Mouse (Mus musculus): ENCODE measurements at regions not wholly inside any gene's neighbourhood (a gene's known extent, or its start where the extent isn't known, plus 50 kb on each side); places are given as distances from the start of the nearest gene placed in this dataset.

- no peak overlapping the region for H3K4me3 ChIP-seq
- no peaks in the 10 kb centered on the region for H3K9me3 ChIP-seq
- H3K27ac ChIP-seq, result no peak overlapping the region
- H3K36me3 ChIP-seq, result no peaks in the 10 kb centered on the region
- WGBS, result 87% methylated on average over 1 of the region's 1 CpGs
- no peak overlapping the region for H3K9ac ChIP-seq
- no peaks in the 10 kb centered on the region for H3K27me3 ChIP-seq (replicated peaks)
- H3K4me1 ChIP-seq, result no peaks in the 10 kb centered on the region
- ATAC-seq (ENCODE audit: low FRiP score, low read depth), result no peak
- H3K4me2 ChIP-seq (replicated peaks), result no peak overlapping the region
Observed at GRCm38 (mm10) chr10:16014806-16015205, 1296.8 kb upstream of the Gje1 start.

GRCm38 (mm10) chr10:16001246-16001645 is 1283.2 kb upstream of the Gje1 start:
- Histone ChIP-seq H3K4me2 (replicated peaks) (no peak overlapping the region), H3K27ac (no peak overlapping the region), H3K27me3 (replicated peaks) (no peaks in the 10 kb centered on the region), H3K36me3 (no peaks in the 10 kb centered on the region), H3K4me1 (no peaks in the 10 kb centered on the region), H3K4me3 (no peak overlapping the region), H3K9me3 (no peaks in the 10 kb centered on the region), H3K9ac (no peak overlapping the region)
- 88% methylated on average over 2 of the region's 2 CpGs for WGBS
- no peak for ATAC-seq (ENCODE audit: low FRiP score, low read depth)

- 95% methylated on average over 2 of the region's 2 CpGs for WGBS
- H3K9me3 ChIP-seq, result no peaks in the 10 kb centered on the region
- H3K27me3 ChIP-seq (replicated peaks), result no peaks in the 10 kb centered on the region
- no peak overlapping the region for H3K4me2 ChIP-seq (replicated peaks)
- no peak for ATAC-seq (ENCODE audit: low FRiP score, low read depth)
- no peaks in the 10 kb centered on the region for H3K4me1 ChIP-seq
- no peaks in the 10 kb centered on the region for H3K36me3 ChIP-seq
- no peak overlapping the region for H3K4me3 ChIP-seq
- H3K9ac ChIP-seq, result no peak overlapping the region
- no peak overlapping the region for H3K27ac ChIP-seq
Observed at GRCm38 (mm10) chr10:15993275-15993674, 1275.3 kb upstream of the Gje1 start.

Measured in neural tube, embryonic 12.5 days (tissue).